Mouse (Mus musculus): ENCODE measurements around the gene P4hb.
"Not testable (repeated sequence)": the region's sequence is repeated elsewhere in the genome, so short reads cannot be mapped to it uniquely, and the experiment has no call there.

P4hb gene

GRCm38 (mm10) chr11:120538955-120539284 lies 34.1 kb downstream of the P4hb start:
- DNase-seq (ENCODE audit: low spot score), result no peak

GRCm38 (mm10) chr11:120538485-120538884 lies 34.6 kb downstream of the P4hb start:
- DNase-seq (ENCODE audit: low spot score), result no peak

- no peak for DNase-seq (ENCODE audit: low spot score)
These were observed 37.2 kb downstream of the P4hb start for GRCm38 (mm10) chr11:120535804-120536203.

GRCm38 (mm10) chr11:120535145-120535544 lies 37.9 kb downstream of the P4hb start:
- no peak for DNase-seq (ENCODE audit: low spot score)

- DNase-seq (ENCODE audit: low spot score), result no peak
These were observed 39.0 kb downstream of the P4hb start for GRCm38 (mm10) chr11:120534093-120534492.

- DNase-seq (ENCODE audit: low spot score), result no peak
These were observed 41.4 kb downstream of the P4hb start for GRCm38 (mm10) chr11:120531646-120532045.

- peak; percentile 50 for DNase-seq (ENCODE audit: low spot score)
These were observed 42.7 kb downstream of the P4hb start, which contains the start of gene Gcgr for GRCm38 (mm10) chr11:120530085-120530964. TSS of gene Gcgr (plus strand) at chr11:120530699.

GRCm38 (mm10) chr11:120528903-120529302 lies 44.1 kb downstream of the P4hb start:
- DNase-seq (ENCODE audit: low spot score), result no peak

GRCm38 (mm10) chr11:120527690-120528354 lies 45.2 kb downstream of the P4hb start:
- DNase-seq (ENCODE audit: low spot score), result no peak

GRCm38 (mm10) chr11:120525959-120526358 lies 47.1 kb downstream of the P4hb start:
- DNase-seq (ENCODE audit: low spot score), result no peak

GRCm38 (mm10) chr11:120522581-120522980 lies 50.5 kb downstream of the P4hb start:
- no peak for DNase-seq (ENCODE audit: low spot score)

- DNase-seq (ENCODE audit: low spot score), result no peak
These were observed 52.0 kb downstream of the P4hb start for GRCm38 (mm10) chr11:120520967-120521540.

- DNase-seq (ENCODE audit: low spot score), result no peak
These were observed 52.6 kb downstream of the P4hb start for GRCm38 (mm10) chr11:120520498-120520897.

GRCm38 (mm10) chr11:120519738-120520137 lies 53.3 kb downstream of the P4hb start:
- DNase-seq (ENCODE audit: low spot score), result peak; percentile 38

- DNase-seq (ENCODE audit: low spot score), result no peak
These were observed 54.5 kb downstream of the P4hb start for GRCm38 (mm10) chr11:120518558-120518957.

GRCm38 (mm10) chr11:120518027-120518426 lies 55.0 kb downstream of the P4hb start:
- no peak for DNase-seq (ENCODE audit: low spot score)

- DNase-seq (ENCODE audit: low spot score), result no peak
These were observed 55.9 kb downstream of the P4hb start for GRCm38 (mm10) chr11:120517147-120517546.

GRCm38 (mm10) chr11:120515611-120516010 lies 57.4 kb downstream of the P4hb start:
- peak; percentile 92 for DNase-seq (ENCODE audit: low spot score)

GRCm38 (mm10) chr11:120514262-120514661 lies 58.8 kb downstream of the P4hb start:
- DNase-seq (ENCODE audit: low spot score), result not testable (repeated sequence)

- no peak for DNase-seq (ENCODE audit: low spot score)
These were observed 60.1 kb downstream of the P4hb start for GRCm38 (mm10) chr11:120512790-120513453.

GRCm38 (mm10) chr11:120510375-120511030 lies 62.5 kb downstream of the P4hb start:
- peak; percentile 37 for DNase-seq (ENCODE audit: low spot score)

All from retina, embryonic 14.5 days (tissue).